Mouse (Mus musculus): ENCODE measurements around the gene Atp5d. TPM values are rescaled to one million over a fixed set of nuclear protein-coding genes. Genes with fewer than 3 reads are reported as not detected.

Atp5d gene
- polyA plus RNA-seq, 1 experiment from 2014 or later: 536 TPM

DNA sequence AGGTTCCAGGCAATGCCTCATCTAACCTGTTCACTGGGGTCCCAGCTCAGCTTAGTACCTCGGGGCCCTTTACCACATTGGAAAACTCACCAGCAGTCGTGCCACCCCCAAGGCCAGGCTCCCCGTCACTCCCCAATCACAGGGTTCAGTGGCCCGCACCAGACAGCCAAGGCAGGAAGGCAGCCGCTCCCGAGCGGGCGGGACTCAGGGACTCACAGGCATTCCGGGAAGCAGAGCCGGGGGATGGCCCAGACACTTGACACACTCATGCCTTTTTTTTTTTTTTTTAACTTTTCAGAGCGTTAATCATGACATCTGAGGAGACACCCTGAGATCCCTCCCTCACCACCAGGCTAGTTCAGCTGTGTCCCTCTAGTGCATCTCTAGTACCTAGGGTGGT is 37.5 kb upstream of the Atp5d start:
- H3K27me3 ChIP-seq (ENCODE audit: control insufficient read depth, insufficient read depth, low read length): no peaks in the 10 kb centered on the region
- 0 out of 2 replicates have a peak overlapping the region, but pooled peaks have one; percentile 16 for H3K27ac ChIP-seq (ENCODE audit: low read length)
- peaks cover 42% of the 10 kb centered on the region for H3K4me1 ChIP-seq (ENCODE audit: control insufficient read depth, insufficient read depth, low read length)
- H3K4me2 ChIP-seq (ENCODE audit: low read depth, low read length): peak overlapping the region; percentile 86
- H3K4me3 ChIP-seq (replicated peaks; ENCODE audit: low read length): peak overlapping the region; percentile 90
- H3K9me3 ChIP-seq (replicated peaks; ENCODE audit: control insufficient read depth, low read length): no peaks in the 10 kb centered on the region
- H3K36me3 ChIP-seq (ENCODE audit: control insufficient read depth, insufficient read depth, low read length): no peaks in the 10 kb centered on the region
- no peak for ATAC-seq (ENCODE audit: insufficient read depth, low FRiP score)
- H3K9ac ChIP-seq (ENCODE audit: low read length): peak overlapping the region; percentile 95; the same call in 1 of the 2 replicates
- 43% methylated on average over 11 of the region's 11 CpGs for WGBS

DNA sequence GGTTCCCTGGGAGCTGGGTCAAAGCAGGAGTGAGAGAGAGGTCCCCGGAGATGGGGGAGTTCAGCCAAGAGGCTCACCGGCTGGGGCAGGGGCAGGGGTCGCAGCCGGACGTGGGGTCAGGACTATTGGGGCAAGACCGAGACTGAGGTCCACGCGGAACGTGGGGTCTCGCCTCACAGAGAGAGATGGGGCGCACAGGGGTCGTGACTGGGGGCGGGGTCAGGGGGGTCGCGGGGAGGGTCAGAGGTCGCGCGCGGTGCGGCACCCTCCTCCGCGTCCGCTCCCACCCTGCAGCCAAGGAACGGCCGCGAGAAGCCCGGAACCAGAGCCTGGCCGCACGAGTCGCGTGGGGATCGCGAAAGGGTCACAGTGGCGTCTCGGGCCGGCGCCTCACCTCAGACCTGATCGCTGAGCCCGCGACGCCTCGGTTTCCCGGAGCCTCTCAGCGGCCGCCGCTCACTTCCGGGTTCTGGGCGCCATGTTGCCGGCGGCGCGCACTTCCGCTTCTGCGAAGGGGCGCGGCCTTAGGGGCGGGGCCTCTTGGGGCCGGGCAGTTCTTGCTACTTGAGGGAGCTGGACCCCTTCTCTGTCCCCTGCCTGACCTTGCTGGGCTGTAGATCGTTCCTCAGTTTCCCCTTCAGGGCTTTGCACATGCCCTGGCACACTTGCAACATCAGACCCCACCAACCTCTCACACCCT is 36.1 kb upstream of the Atp5d start:
- peak overlapping the region; percentile 95 for H3K9ac ChIP-seq (ENCODE audit: low read length)
- H3K27ac ChIP-seq (ENCODE audit: low read length): peak overlapping the region; percentile 70
- no peaks in the 10 kb centered on the region for H3K36me3 ChIP-seq (ENCODE audit: control insufficient read depth, insufficient read depth, low read length)
- H3K27me3 ChIP-seq (ENCODE audit: control insufficient read depth, insufficient read depth, low read length): no peaks in the 10 kb centered on the region
- H3K9me3 ChIP-seq (replicated peaks; ENCODE audit: control insufficient read depth, low read length): no peaks in the 10 kb centered on the region
- peak overlapping the region; percentile 90 for H3K4me3 ChIP-seq (replicated peaks; ENCODE audit: low read length)
- under 1% methylated on average over 53 of the region's 59 CpGs for WGBS
- peaks cover 33% of the 10 kb centered on the region for H3K4me1 ChIP-seq (ENCODE audit: control insufficient read depth, insufficient read depth, low read length)
- H3K4me2 ChIP-seq (ENCODE audit: low read depth, low read length): peak overlapping the region; percentile 86
- peak; percentile 84 for ATAC-seq (ENCODE audit: insufficient read depth, low FRiP score)

DNA sequence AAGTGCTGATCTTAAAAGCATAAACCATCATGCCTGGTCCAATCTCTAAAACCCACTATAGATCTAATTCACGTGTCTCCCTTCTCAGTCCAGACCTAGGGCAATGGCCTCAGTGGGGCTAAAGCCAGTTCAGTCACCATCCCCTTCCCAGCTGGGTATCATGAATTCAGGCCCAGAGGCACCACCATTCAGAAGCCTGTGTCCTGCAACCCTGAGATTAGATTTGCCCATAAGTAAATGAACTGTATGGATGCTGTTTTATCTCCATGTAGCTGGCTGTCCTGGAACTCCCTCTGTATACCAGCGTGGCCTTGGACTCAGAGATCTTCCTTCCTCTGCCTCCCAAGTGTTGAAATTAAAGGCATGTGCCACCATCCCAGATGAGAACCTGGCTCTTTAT is 35.4 kb upstream of the Atp5d start:
- H3K9ac ChIP-seq (ENCODE audit: low read length): peak overlapping the region; percentile 95
- H3K4me1 ChIP-seq (ENCODE audit: control insufficient read depth, insufficient read depth, low read length): peaks cover 28% of the 10 kb centered on the region
- WGBS: 78% methylated on average over 2 of the region's 2 CpGs
- H3K27ac ChIP-seq (ENCODE audit: low read length): peak overlapping the region; percentile 70; the same call in 1 of the 2 replicates
- no peak for ATAC-seq (ENCODE audit: insufficient read depth, low FRiP score)
- no peaks in the 10 kb centered on the region for H3K27me3 ChIP-seq (ENCODE audit: control insufficient read depth, insufficient read depth, low read length)
- peak overlapping the region; percentile 86; the same call in 1 of the 2 replicates for H3K4me2 ChIP-seq (ENCODE audit: low read depth, low read length)
- 0 out of 2 replicates have a peak overlapping the region, but pooled peaks have one; percentile 90 for H3K4me3 ChIP-seq (replicated peaks; ENCODE audit: low read length)
- no peaks in the 10 kb centered on the region for H3K9me3 ChIP-seq (replicated peaks; ENCODE audit: control insufficient read depth, low read length)
- no peaks in the 10 kb centered on the region for H3K36me3 ChIP-seq (ENCODE audit: control insufficient read depth, insufficient read depth, low read length)

DNA sequence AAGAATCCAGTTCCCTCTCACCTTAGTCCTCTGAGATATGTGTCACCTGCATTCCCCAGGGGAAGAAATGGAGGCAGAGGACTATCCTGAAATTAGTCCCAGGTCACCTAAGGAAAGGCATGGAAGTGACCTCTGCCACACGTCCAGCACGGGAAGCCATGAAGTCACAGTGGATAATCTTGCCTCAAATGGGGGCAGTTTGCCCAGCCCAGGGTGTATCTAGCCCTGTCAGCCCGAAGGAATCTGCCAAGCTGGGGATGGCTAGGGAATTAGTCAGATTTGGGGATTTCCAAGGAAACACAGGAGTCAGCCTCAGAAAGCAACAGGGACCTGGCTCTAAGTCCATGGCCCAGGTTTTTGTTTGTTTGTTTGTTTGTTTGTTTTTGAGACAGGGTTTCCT is 34.3 kb upstream of the Atp5d start:
- H3K27ac ChIP-seq (ENCODE audit: low read length): no peak overlapping the region
- H3K4me1 ChIP-seq (ENCODE audit: control insufficient read depth, insufficient read depth, low read length): peaks cover 23% of the 10 kb centered on the region
- H3K27me3 ChIP-seq (ENCODE audit: control insufficient read depth, insufficient read depth, low read length): no peaks in the 10 kb centered on the region
- ATAC-seq (ENCODE audit: insufficient read depth, low FRiP score): no peak
- H3K4me3 ChIP-seq (replicated peaks; ENCODE audit: low read length): no peak overlapping the region
- H3K9ac ChIP-seq (ENCODE audit: low read length): no peak overlapping the region
- H3K4me2 ChIP-seq (ENCODE audit: low read depth, low read length): no peak overlapping the region
- WGBS: 79% methylated on average over 3 of the region's 3 CpGs
- H3K9me3 ChIP-seq (replicated peaks; ENCODE audit: control insufficient read depth, low read length): no peaks in the 10 kb centered on the region
- H3K36me3 ChIP-seq (ENCODE audit: control insufficient read depth, insufficient read depth, low read length): no peaks in the 10 kb centered on the region

DNA sequence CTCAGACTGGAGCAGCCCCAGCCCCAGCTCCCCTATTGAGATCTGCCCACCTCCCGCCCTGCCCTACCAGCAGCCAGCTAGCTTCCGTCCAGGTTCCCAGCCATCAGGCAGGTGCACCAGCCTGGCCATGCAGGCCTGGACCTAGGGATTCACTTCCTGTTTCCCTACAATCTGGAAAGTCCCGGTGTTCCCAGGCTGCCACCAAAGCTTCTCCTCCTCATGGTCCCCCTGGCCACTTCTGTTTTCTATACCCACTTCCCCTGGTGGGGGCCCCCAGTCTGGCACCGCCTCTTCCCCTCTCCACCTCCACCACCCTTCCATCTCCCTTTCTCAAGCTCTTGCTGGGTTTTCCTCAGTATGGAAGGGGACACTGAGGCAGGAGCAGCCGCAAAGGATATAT is 33.0 kb upstream of the Atp5d start, which contains the start of gene Sbno2:
Gene Sbno2 (minus strand): TSS at position 112 of the 400 bp plus-strand sequence.
- Histone ChIP-seq H3K27me3 (ENCODE audit: control insufficient read depth, insufficient read depth, low read length) (no peaks in the 10 kb centered on the region), H3K9ac (ENCODE audit: low read length) (peak within 1 kb of the TSS; percentile 63), H3K4me2 (ENCODE audit: low read depth, low read length) (peak within 1 kb of the TSS; percentile 38), H3K4me1 (ENCODE audit: control insufficient read depth, insufficient read depth, low read length) (peaks cover 20% of the 10 kb centered on the region), H3K9me3 (replicated peaks; ENCODE audit: control insufficient read depth, low read length) (no peaks in the 10 kb centered on the region), H3K27ac (ENCODE audit: low read length) (peak within 1 kb of the TSS; percentile 88), H3K4me3 (replicated peaks; ENCODE audit: low read length) (peak within 1 kb of the TSS; percentile 29), H3K36me3 (ENCODE audit: control insufficient read depth, insufficient read depth, low read length) (no peaks in the 10 kb centered on the region)
- ATAC-seq (ENCODE audit: insufficient read depth, low FRiP score): no peak
- 68% methylated on average over 5 of the region's 5 CpGs for WGBS

GRCm38 (mm10) chr10:80105926-80106325 is 32.5 kb upstream of the Atp5d start:
- Histone ChIP-seq H3K27ac (ENCODE audit: low read length) (peak overlapping the region; percentile 88), H3K4me1 (ENCODE audit: control insufficient read depth, insufficient read depth, low read length) (peaks cover 16% of the 10 kb centered on the region), H3K9ac (ENCODE audit: low read length) (peak overlapping the region; percentile 63), H3K4me2 (ENCODE audit: low read depth, low read length) (peak overlapping the region; percentile 38), H3K27me3 (ENCODE audit: control insufficient read depth, insufficient read depth, low read length) (no peaks in the 10 kb centered on the region), H3K36me3 (ENCODE audit: control insufficient read depth, insufficient read depth, low read length) (no peaks in the 10 kb centered on the region), H3K9me3 (replicated peaks; ENCODE audit: control insufficient read depth, low read length) (no peaks in the 10 kb centered on the region), H3K4me3 (replicated peaks; ENCODE audit: low read length) (peak overlapping the region; percentile 29)
- WGBS: 52% methylated on average over 5 of the region's 5 CpGs
- ATAC-seq (ENCODE audit: insufficient read depth, low FRiP score): 0 out of 2 replicates have a peak, but pooled peaks have one; percentile 38

- no peak for ATAC-seq (ENCODE audit: insufficient read depth, low FRiP score)
- H3K4me2 ChIP-seq (ENCODE audit: low read depth, low read length): no peak overlapping the region
- no peak overlapping the region for H3K9ac ChIP-seq (ENCODE audit: low read length)
- H3K36me3 ChIP-seq (ENCODE audit: control insufficient read depth, insufficient read depth, low read length): no peaks in the 10 kb centered on the region
- H3K4me1 ChIP-seq (ENCODE audit: control insufficient read depth, insufficient read depth, low read length): peaks cover 8% of the 10 kb centered on the region
- H3K4me3 ChIP-seq (replicated peaks; ENCODE audit: low read length): no peak overlapping the region
- H3K9me3 ChIP-seq (replicated peaks; ENCODE audit: control insufficient read depth, low read length): no peaks in the 10 kb centered on the region
- 50% methylated on average over 6 of the region's 6 CpGs for WGBS
- no peaks in the 10 kb centered on the region for H3K27me3 ChIP-seq (ENCODE audit: control insufficient read depth, insufficient read depth, low read length)
- H3K27ac ChIP-seq (ENCODE audit: low read length): no peak overlapping the region
These were observed 30.8 kb upstream of the Atp5d start for GRCm38 (mm10) chr10:80107678-80108077.

GRCm38 (mm10) chr10:80114341-80115284 is 23.8 kb upstream of the Atp5d start:
- ATAC-seq (ENCODE audit: insufficient read depth, low FRiP score): peak; percentile 68

More at GRCm38 (mm10) chr10:80114341-80115284, 23.8 kb upstream of the Atp5d start:
- H3K27ac ChIP-seq (ENCODE audit: low read length): peak overlapping the region; percentile 95
- H3K4me1 ChIP-seq (ENCODE audit: control insufficient read depth, insufficient read depth, low read length): peaks cover 27% of the 10 kb centered on the region
- H3K4me2 ChIP-seq (ENCODE audit: low read depth, low read length): peak overlapping the region; percentile 70
- no peaks in the 10 kb centered on the region for H3K9me3 ChIP-seq (replicated peaks; ENCODE audit: control insufficient read depth, low read length)
- peak overlapping the region; percentile 63 for H3K4me3 ChIP-seq (replicated peaks; ENCODE audit: low read length)
- peak overlapping the region; percentile 82 for H3K9ac ChIP-seq (ENCODE audit: low read length)
- 4% methylated on average over 27 of the region's 27 CpGs for WGBS
- H3K27me3 ChIP-seq (ENCODE audit: control insufficient read depth, insufficient read depth, low read length): no peaks in the 10 kb centered on the region
- H3K36me3 ChIP-seq (ENCODE audit: control insufficient read depth, insufficient read depth, low read length): no peaks in the 10 kb centered on the region

Measured in stomach, embryonic 16.5 days (tissue).